In genomic region chr19:60871366-60871765, GRCm38 (mm10) we compare ENCODE assay signal across 1 mouse cellular context.
TF ChIP-seq lines count a peak whose summit lies in the region.

No protein-coding gene starts in this region.

TF ChIP-seq in CH12.LX, 34 proteins besides CTCF, POLR2A, EP300 and RAD21:
- TF ChIP-seq ZMIZ1 (IDR thresholded peaks at IDR 0.05; ENCODE audit: low read depth, low read length) = no peak
- TF ChIP-seq GABPA (IDR thresholded peaks at IDR 0.05; ENCODE audit: insufficient replicate concordance, low read depth, low read length) = no peak
- no peak for TF ChIP-seq KAT2A (IDR thresholded peaks at IDR 0.05; ENCODE audit: insufficient replicate concordance, low read length)
- TF ChIP-seq BHLHE40 (IDR thresholded peaks at IDR 0.05; ENCODE audit: low read depth, low read length) = no peak
- no peak for TF ChIP-seq MAFK (IDR thresholded peaks at IDR 0.05; ENCODE audit: insufficient replicate concordance, low read length)
- no peak for TF ChIP-seq TCF12 (IDR thresholded peaks at IDR 0.05; ENCODE audit: low read depth, low read length)
- TF ChIP-seq MAX (IDR thresholded peaks at IDR 0.05; ENCODE audit: low read length) = no peak
- TF ChIP-seq ZNF384 (IDR thresholded peaks at IDR 0.05; ENCODE audit: low read depth, low read length) = no peak
- no peak for TF ChIP-seq MAZ (IDR thresholded peaks at IDR 0.05; ENCODE audit: low read depth, low read length)
- TF ChIP-seq SIN3A (IDR thresholded peaks at IDR 0.05; ENCODE audit: low read length) = no peak
- no peak for TF ChIP-seq POLR2AphosphoS2 (IDR thresholded peaks at IDR 0.05; ENCODE audit: low read depth, low read length)
- no peak for TF ChIP-seq ETS1 (conservative IDR thresholded peaks at IDR 0.05; ENCODE audit: low read depth, low read length)
- no peak for TF ChIP-seq ELF1 (IDR thresholded peaks at IDR 0.05; ENCODE audit: low read depth, low read length)
- no peak for TF ChIP-seq NELFE (IDR thresholded peaks at IDR 0.05; ENCODE audit: low read depth, low read length)
- no peak for TF ChIP-seq SMC3 (IDR thresholded peaks at IDR 0.05; ENCODE audit: low read depth, low read length)
- TF ChIP-seq MYC (IDR thresholded peaks at IDR 0.05; ENCODE audit: low read depth, low read length) = no peak
- TF ChIP-seq JUN (IDR thresholded peaks at IDR 0.05; ENCODE audit: insufficient read depth, low read depth, low read length) = no peak
- no peak for TF ChIP-seq TBP (conservative IDR thresholded peaks at IDR 0.05; ENCODE audit: low read depth, low read length)
- TF ChIP-seq IRF4 (IDR thresholded peaks at IDR 0.05; ENCODE audit: low read depth, low read length) = no peak
